ENCODE assay signal across 9 mouse cellular contexts in the genomic region with DNA sequence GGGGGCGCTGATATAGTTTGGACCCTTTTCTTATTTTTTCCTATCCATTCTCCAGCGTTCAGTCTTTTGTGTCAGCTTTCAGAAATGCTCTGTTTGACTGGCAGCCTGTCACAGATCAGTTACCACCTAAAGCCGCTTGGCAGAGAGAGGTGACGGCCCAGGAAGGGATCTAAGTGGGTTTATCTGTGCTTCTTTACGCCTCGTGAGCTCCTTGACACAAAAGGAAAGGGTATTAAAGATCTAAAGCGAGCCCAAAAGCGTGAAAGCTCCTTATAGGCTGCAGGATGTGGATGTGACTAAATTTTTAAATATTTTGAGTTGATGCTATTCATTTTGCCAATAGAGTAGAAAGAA.
A peak's percentile ranks its signal among the peaks of the same experiment; 100 is the strongest.
DNase-seq lines count a peak whose midpoint lies in the region; ATAC-seq and TF ChIP-seq lines count a peak whose summit lies in the region.
"Had no signal": no experiment of that assay in that cellular context is flagged by ENCODE, and none has a peak within 500 bp of the region (broad histone marks: within the 10 kb centered on the region; RNA-seq: fewer than 3 reads in every experiment).

No protein-coding gene starts in this region.

- no peak for TF ChIP-seq EP300 in CH12.LX (IDR thresholded peaks at IDR 0.05; ENCODE audit: low read length)

- peak; percentile 79 for ATAC-seq in forebrain, postnatal 0 days
- peak; percentile 90 for ATAC-seq in midbrain, embryonic 12.5 days (ENCODE audit: low FRiP score, low read depth)

- WGBS in forebrain, postnatal 0 days: 3% methylated on average over 8 of the region's 8 CpGs
- 5% methylated on average over 8 of the region's 8 CpGs for WGBS in midbrain, embryonic 12.5 days

- H3K79me2 ChIP-seq in CH12.LX (replicated peaks; ENCODE audit: control insufficient read depth, extremely low read depth, insufficient read depth, poor library complexity, severe bottlenecking): no peaks in the 10 kb centered on the region

- DNase-seq in frontal cortex, postnatal 36 days (ENCODE audit: low spot score in 2 of 2): peak; percentile 11
- no peak for DNase-seq in frontal cortex, postnatal 10 days (ENCODE audit: low spot score in 2 of 2)
- DNase-seq in CH12.LX (ENCODE audit: extremely low read depth) (peak; percentile 58), MN1 (ENCODE audit: low spot score) (no peak)
- DNase-seq in forebrain, postnatal 0 days: peak; percentile 67
- DNase-seq in urinary bladder, postnatal 4 days (ENCODE audit: low spot score in 2 of 2): no peak
- no peak for DNase-seq in embryo, embryonic 9.5 days (ENCODE audit: extremely low spot score)
- DNase-seq: thymus, postnatal 36 days had no signal

- H3K4me1 ChIP-seq in CH12.LX (ENCODE audit: control insufficient read depth in 1 of 2, insufficient read depth in 2 of 2): peaks cover 6 to 10% of the 10 kb centered on the region in 2 experiments; a peak in 2 of 4 replicates
- H3K4me1 ChIP-seq in forebrain, postnatal 0 days (ENCODE audit: insufficient read depth): 0 out of 2 replicates have a peak, but pooled peaks cover 5% of the 10 kb centered on the region
- H3K4me1 ChIP-seq in midbrain, embryonic 12.5 days: peaks cover 22% of the 10 kb centered on the region

- H3K9me3 ChIP-seq in CH12.LX (replicated peaks; ENCODE audit: low read length): no peaks in the 10 kb centered on the region
- H3K9me3 ChIP-seq in forebrain, postnatal 0 days (ENCODE audit: low read length): no peaks in the 10 kb centered on the region
- no peaks in the 10 kb centered on the region for H3K9me3 ChIP-seq in midbrain, embryonic 12.5 days

- in situ Hi-C loops in CH12.LX (cut with MboI; ENCODE audit: low pct_ligation_motif_present, low pct_unique_long_range_greater_than_20kb, low sequenced_read_pairs): no loop called here

- no peaks in the 10 kb centered on the region for H3K27me3 ChIP-seq in CH12.LX (replicated peaks)
- no peaks in the 10 kb centered on the region for H3K27me3 ChIP-seq in forebrain, postnatal 0 days (ENCODE audit: insufficient read depth, low read length)
- no peaks in the 10 kb centered on the region for H3K27me3 ChIP-seq in midbrain, embryonic 12.5 days

- TF ChIP-seq CTCF in CH12.LX (conservative IDR thresholded peaks at IDR 0.05 in 1 of 2, IDR thresholded peaks at IDR 0.05 in 1 of 2; ENCODE audit: low read depth in 2 of 2, low read length in 2 of 2): no peak
- 0 out of 2 replicates have a peak, but pooled peaks have one; percentile 11 for TF ChIP-seq CTCF in forebrain, postnatal 0 days (IDR thresholded peaks at IDR 0.05; ENCODE audit: low read depth)

- no peak for TF ChIP-seq RAD21 in CH12.LX (IDR thresholded peaks at IDR 0.05; ENCODE audit: low read depth, low read length)

- dilution Hi-C loops in CH12.LX (cut with MboI; ENCODE audit: extremely low pct_ligation_motif_present, extremely low pct_unique_long_range_greater_than_20kb, low sequenced_read_pairs): no loop called here

- no peaks in the 10 kb centered on the region for H3K36me3 ChIP-seq in CH12.LX (replicated peaks in 1 of 2; ENCODE audit: control insufficient read depth in 1 of 2, insufficient read depth in 1 of 2, low read length in 1 of 2)
- H3K36me3 ChIP-seq in forebrain, postnatal 0 days (ENCODE audit: insufficient read depth): no peaks in the 10 kb centered on the region
- H3K36me3 ChIP-seq in midbrain, embryonic 12.5 days: no peaks in the 10 kb centered on the region

- H3K4me2 ChIP-seq in CH12.LX (ENCODE audit: insufficient read depth, low read depth, poor library complexity, severe bottlenecking): peak overlapping the region; percentile 37; the same call in 1 of the 2 replicates
- H3K4me2 ChIP-seq in forebrain, postnatal 0 days (ENCODE audit: low read depth): peak overlapping the region; percentile 46
- H3K4me2 ChIP-seq in midbrain, embryonic 12.5 days (replicated peaks): peak overlapping the region; percentile 45

- TF ChIP-seq POLR2A in CH12.LX (IDR thresholded peaks at IDR 0.05; ENCODE audit: low read depth, low read length): no peak

- no peak overlapping the region for H3K9ac ChIP-seq in CH12.LX (ENCODE audit: insufficient read depth, low read depth)
- peak overlapping the region; percentile 46 for H3K9ac ChIP-seq in forebrain, postnatal 0 days
- H3K9ac ChIP-seq in midbrain, embryonic 12.5 days (replicated peaks): peak overlapping the region; percentile 16; the same call in 1 of the 2 replicates

- no peak overlapping the region for H3K27ac ChIP-seq in CH12.LX (ENCODE audit: insufficient read depth, low read depth)
- peak overlapping the region; percentile 83 for H3K27ac ChIP-seq in forebrain, postnatal 0 days (ENCODE audit: low read depth, low read length)
- H3K27ac ChIP-seq in midbrain, embryonic 12.5 days (replicated peaks): peak overlapping the region; percentile 92

- H3K4me3 ChIP-seq in CH12.LX (replicated peaks in 1 of 3; ENCODE audit: low read depth in 2 of 3, low read length in 2 of 3, poor library complexity in 1 of 3): peak overlapping the region in 1 of 3 experiments; percentile 15
- peak overlapping the region; percentile 14; the same call in 1 of the 2 replicates for H3K4me3 ChIP-seq in forebrain, postnatal 0 days (ENCODE audit: low read depth, low read length)
- H3K4me3 ChIP-seq in midbrain, embryonic 12.5 days: peak overlapping the region; percentile 23

TF ChIP-seq in CH12.LX, 34 proteins besides CTCF, POLR2A, EP300 and RAD21:
- TF ChIP-seq IRF4 (IDR thresholded peaks at IDR 0.05; ENCODE audit: low read depth, low read length) (0 out of 2 replicates have a peak, but pooled peaks have one; percentile 8), JUND (conservative IDR thresholded peaks at IDR 0.05; ENCODE audit: low read depth, low read length) (no peak)

Comparison
In these comparisons a context has a peak if more than half of its experiments do, and no peak if none do; other contexts are left out.
1. DNase-seq: peak in frontal cortex, postnatal 36 days (2 of 2), CH12.LX (single experiment) and forebrain, postnatal 0 days (single experiment); none in frontal cortex, postnatal 10 days (0 of 2), MN1 (single experiment), urinary bladder, postnatal 4 days (0 of 2) and embryo, embryonic 9.5 days (single experiment).
2. Peak in every context shown above with its lines, with median percentiles within 50 percentile points of each other: H3K4me2 ChIP-seq.